Mouse (Mus musculus): ENCODE results near the gene Naa15. TPM values are rescaled to one million over a fixed set of nuclear protein-coding genes. Genes with fewer than 3 reads are reported as not detected.
A peak's percentile ranks its signal among the peaks of the same experiment; 100 is the strongest.
"Not testable (repeated sequence)": the region's sequence is repeated elsewhere in the genome, so short reads cannot be mapped to it uniquely, and the experiment has no call there.

Naa15 gene
- 10 to 100 TPM; 40.5 to 53.0 (median 48.0) TPM for total RNA-seq (2022)

GRCm38 (mm10) chr3:51415098-51416072 is at the start of gene Naa15:
Gene Naa15, plus strand, starts transcription at chr3:51415148.
- DNase-seq (ENCODE audit: low spot score in 2 of 2): peak; percentile 93 to 96

GRCm38 (mm10) chr3:51365517-51365882 is 49.4 kb upstream of the Naa15 start:
- DNase-seq (ENCODE audit: low spot score in 2 of 2): no peak

- no peak for DNase-seq (ENCODE audit: low spot score in 2 of 2)
These were observed 48.0 kb upstream of the Naa15 start for GRCm38 (mm10) chr3:51366926-51367325.

- DNase-seq (ENCODE audit: low spot score in 2 of 2): no peak
These were observed 46.9 kb upstream of the Naa15 start for GRCm38 (mm10) chr3:51368011-51368410.

GRCm38 (mm10) chr3:51371826-51372225 is 43.1 kb upstream of the Naa15 start:
- DNase-seq (ENCODE audit: low spot score in 2 of 2): no peak

GRCm38 (mm10) chr3:51372883-51373282 is 42.1 kb upstream of the Naa15 start:
- DNase-seq (ENCODE audit: low spot score in 2 of 2): no peak

- no peak for DNase-seq (ENCODE audit: low spot score in 2 of 2)
These were observed 41.4 kb upstream of the Naa15 start for GRCm38 (mm10) chr3:51373544-51373943.

GRCm38 (mm10) chr3:51375307-51376265 is 39.4 kb upstream of the Naa15 start:
- DNase-seq (ENCODE audit: low spot score in 2 of 2): peak; percentile 46

- no peak for DNase-seq (ENCODE audit: low spot score in 2 of 2)
These were observed 36.9 kb upstream of the Naa15 start for GRCm38 (mm10) chr3:51377878-51378664.

- no peak for DNase-seq (ENCODE audit: low spot score in 2 of 2)
These were observed 36.3 kb upstream of the Naa15 start for GRCm38 (mm10) chr3:51378665-51378946.

- no peak for DNase-seq (ENCODE audit: low spot score in 2 of 2)
These were observed 34.9 kb upstream of the Naa15 start for GRCm38 (mm10) chr3:51379786-51380659.

- no peak for DNase-seq (ENCODE audit: low spot score in 2 of 2)
These were observed 34.3 kb upstream of the Naa15 start for GRCm38 (mm10) chr3:51380660-51381014.

- DNase-seq (ENCODE audit: low spot score in 2 of 2): no peak
These were observed 31.5 kb upstream of the Naa15 start for GRCm38 (mm10) chr3:51383409-51383808.

- peak; percentile 20 to 25 for DNase-seq (ENCODE audit: low spot score in 2 of 2)
These were observed 28.4 kb upstream of the Naa15 start for GRCm38 (mm10) chr3:51386441-51387133.

GRCm38 (mm10) chr3:51387134-51387451 is 27.9 kb upstream of the Naa15 start:
- no peak for DNase-seq (ENCODE audit: low spot score in 2 of 2)

GRCm38 (mm10) chr3:51387868-51388381 is 27.0 kb upstream of the Naa15 start:
- no peak for DNase-seq (ENCODE audit: low spot score in 2 of 2)

GRCm38 (mm10) chr3:51388904-51389303 is 26.0 kb upstream of the Naa15 start:
- DNase-seq (ENCODE audit: low spot score in 2 of 2): no peak

- DNase-seq (ENCODE audit: low spot score in 2 of 2): no peak
These were observed 23.9 kb upstream of the Naa15 start for GRCm38 (mm10) chr3:51391095-51391494.

- DNase-seq (ENCODE audit: low spot score in 2 of 2): no peak
These were observed 23.4 kb upstream of the Naa15 start for GRCm38 (mm10) chr3:51391591-51391990.

GRCm38 (mm10) chr3:51393018-51393417 is 21.9 kb upstream of the Naa15 start:
- DNase-seq (ENCODE audit: low spot score in 2 of 2): not testable (repeated sequence)

Data from gastrocnemius, adult 8-10 months (tissue).